Mouse (Mus musculus): ENCODE data around the gene Slc9a9. TPM values are rescaled to one million over a fixed set of nuclear protein-coding genes. Genes with fewer than 3 reads are reported as not detected.

Gene Slc9a9
- polyA plus RNA-seq, 1 experiment from 2014 or later = 3.0 TPM

DNA sequence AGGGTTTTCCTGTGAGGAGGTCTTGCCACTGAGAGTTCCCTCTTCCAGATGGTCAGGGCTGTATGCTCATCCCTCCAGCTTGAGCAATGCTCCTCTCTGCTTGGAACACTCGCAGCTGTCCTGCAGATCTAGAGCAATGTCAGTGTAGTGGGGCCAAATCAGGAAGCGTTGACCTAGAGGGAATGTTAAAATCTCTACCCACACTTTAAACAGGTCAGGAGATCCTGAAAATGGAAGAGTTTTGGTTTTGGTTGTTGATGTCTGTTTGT is 36.0 kb downstream of the Slc9a9 start:
- 90% methylated on average over 2 of the region's 2 CpGs for WGBS
- Histone ChIP-seq H3K4me1 (no peaks in the 10 kb centered on the region), H3K27ac (replicated peaks) (no peak overlapping the region), H3K9me3 (no peaks in the 10 kb centered on the region), H3K36me3 (no peaks in the 10 kb centered on the region), H3K4me2 (replicated peaks) (no peak overlapping the region), H3K9ac (replicated peaks) (no peak overlapping the region), H3K27me3 (no peaks in the 10 kb centered on the region), H3K4me3 (no peak overlapping the region)
- ATAC-seq (replicated peaks) = no peak

DNA sequence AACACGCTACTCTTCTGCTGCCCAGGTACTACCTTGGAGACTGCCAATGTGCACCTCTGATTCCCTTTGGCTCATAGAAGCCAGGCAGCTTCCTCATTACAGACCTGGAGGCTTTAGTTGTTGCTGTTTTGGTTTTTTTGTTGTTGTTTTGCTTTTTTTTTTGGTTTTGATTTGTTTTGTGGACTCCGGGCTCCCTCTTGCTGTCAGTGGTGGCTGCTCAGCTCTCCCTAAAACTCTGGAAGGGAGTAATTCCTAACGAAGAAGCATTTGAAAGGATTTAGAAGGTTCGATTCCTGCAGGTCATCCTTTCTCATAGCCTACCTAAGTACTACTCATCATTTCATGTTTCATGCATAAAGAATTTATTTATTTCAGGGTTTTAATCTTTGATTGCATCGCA is 42.4 kb downstream of the Slc9a9 start:
- 90% methylated on average over 5 of the region's 5 CpGs for WGBS
- H3K9me3 ChIP-seq = no peaks in the 10 kb centered on the region
- no peak overlapping the region for H3K9ac ChIP-seq (replicated peaks)
- no peaks in the 10 kb centered on the region for H3K4me1 ChIP-seq
- H3K4me2 ChIP-seq (replicated peaks) = no peak overlapping the region
- H3K27me3 ChIP-seq = no peaks in the 10 kb centered on the region
- no peak for ATAC-seq (replicated peaks)
- H3K27ac ChIP-seq (replicated peaks) = no peak overlapping the region
- H3K4me3 ChIP-seq = no peak overlapping the region
- H3K36me3 ChIP-seq = no peaks in the 10 kb centered on the region

DNA sequence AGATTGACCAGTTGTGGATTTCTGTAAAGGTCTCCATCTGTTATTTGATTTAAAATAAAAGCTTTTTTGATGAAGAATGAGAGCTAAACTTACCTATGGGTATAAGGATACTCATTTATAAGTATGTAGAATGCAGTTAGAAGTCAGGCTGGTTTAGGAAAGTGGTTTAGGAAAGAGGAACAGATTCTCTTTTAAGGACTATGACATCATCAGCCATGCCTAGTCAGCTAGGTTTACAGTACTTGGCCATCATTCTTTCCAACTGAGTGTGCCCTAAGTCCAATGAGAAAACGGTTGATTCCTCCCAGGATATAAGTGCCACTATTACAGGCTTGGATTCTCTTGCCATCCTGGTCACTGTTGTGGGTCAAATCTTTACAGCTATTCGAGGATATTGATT is 47.0 kb downstream of the Slc9a9 start:
- Histone ChIP-seq H3K9me3 (no peaks in the 10 kb centered on the region), H3K4me3 (no peak overlapping the region), H3K27ac (replicated peaks) (no peak overlapping the region), H3K9ac (replicated peaks) (no peak overlapping the region), H3K36me3 (no peaks in the 10 kb centered on the region), H3K4me2 (replicated peaks) (no peak overlapping the region), H3K4me1 (no peaks in the 10 kb centered on the region), H3K27me3 (no peaks in the 10 kb centered on the region)
- 81% methylated on average over 2 of the region's 2 CpGs for WGBS
- ATAC-seq (replicated peaks) = no peak

DNA sequence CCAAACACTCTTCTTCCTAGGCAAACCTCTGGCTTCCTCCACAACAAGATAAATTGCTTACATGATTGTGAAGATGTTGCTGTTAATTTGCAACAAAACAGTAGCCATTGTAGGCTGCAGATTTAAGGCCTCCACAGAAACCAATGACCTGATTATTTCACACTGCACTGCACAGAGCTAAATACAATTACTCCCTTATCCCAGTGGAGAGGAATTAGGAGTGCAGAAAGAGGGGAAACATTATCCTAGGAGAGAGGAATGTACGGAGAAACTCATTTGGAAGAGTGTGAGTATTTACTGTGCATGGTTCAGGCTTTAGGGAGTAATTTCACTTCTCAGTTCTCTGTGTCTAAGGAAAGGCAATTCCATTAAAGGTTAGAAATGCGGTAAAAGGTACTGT is 53.9 kb downstream of the Slc9a9 start:
- Histone ChIP-seq H3K27ac (replicated peaks) (no peak overlapping the region), H3K9ac (replicated peaks) (no peak overlapping the region), H3K4me3 (no peak overlapping the region), H3K4me2 (replicated peaks) (no peak overlapping the region), H3K9me3 (no peaks in the 10 kb centered on the region), H3K27me3 (no peaks in the 10 kb centered on the region), H3K4me1 (no peaks in the 10 kb centered on the region), H3K36me3 (no peaks in the 10 kb centered on the region)
- 35% methylated on average over 2 of the region's 2 CpGs for WGBS
- no peak for ATAC-seq (replicated peaks)

DNA sequence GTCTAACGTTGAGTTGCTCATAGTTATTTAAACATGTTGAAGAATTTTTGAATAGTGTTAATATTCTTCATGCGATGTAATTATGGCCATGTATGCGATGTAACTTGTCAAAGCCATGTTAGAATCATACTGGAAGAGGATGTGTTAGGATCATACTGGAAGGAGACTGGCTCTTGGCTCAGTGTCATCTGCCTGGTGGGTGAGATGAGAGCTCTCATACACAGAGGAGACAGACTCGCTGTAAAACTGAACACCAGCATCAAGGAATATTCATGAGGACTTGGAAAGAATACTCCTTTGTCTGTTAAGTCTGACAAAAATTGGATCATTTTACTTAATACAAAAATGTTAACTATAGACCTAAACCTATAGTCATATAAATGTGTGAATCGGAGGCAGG is 55.4 kb downstream of the Slc9a9 start:
- H3K36me3 ChIP-seq = no peaks in the 10 kb centered on the region
- no peak overlapping the region for H3K4me3 ChIP-seq
- 78% methylated on average over 5 of the region's 5 CpGs for WGBS
- H3K9me3 ChIP-seq = no peaks in the 10 kb centered on the region
- no peaks in the 10 kb centered on the region for H3K4me1 ChIP-seq
- H3K27me3 ChIP-seq = no peaks in the 10 kb centered on the region
- H3K4me2 ChIP-seq (replicated peaks) = no peak overlapping the region
- no peak overlapping the region for H3K27ac ChIP-seq (replicated peaks)
- no peak overlapping the region for H3K9ac ChIP-seq (replicated peaks)
- ATAC-seq (replicated peaks) = no peak

DNA sequence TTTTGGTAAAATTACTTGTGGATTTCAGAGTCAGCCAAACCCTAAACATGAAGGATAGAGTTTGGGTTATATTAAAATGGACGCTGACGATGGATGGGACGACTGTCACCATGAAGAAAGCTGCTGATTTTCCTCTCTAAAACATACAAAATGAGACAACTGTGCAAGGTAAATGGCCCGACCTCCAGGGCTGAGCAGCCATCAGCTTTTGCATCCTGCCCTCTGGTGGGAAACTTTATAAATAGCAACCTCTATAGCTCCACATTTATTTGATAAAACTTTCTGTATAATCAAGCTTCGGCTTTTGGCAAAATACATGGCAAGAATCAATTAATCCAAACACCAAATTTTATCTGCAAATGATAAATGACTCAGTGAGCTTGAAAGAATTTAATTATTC is 57.7 kb downstream of the Slc9a9 start:
- WGBS = 45% methylated on average over 5 of the region's 5 CpGs
- no peaks in the 10 kb centered on the region for H3K36me3 ChIP-seq
- no peak overlapping the region for H3K4me2 ChIP-seq (replicated peaks)
- no peaks in the 10 kb centered on the region for H3K27me3 ChIP-seq
- H3K9me3 ChIP-seq = no peaks in the 10 kb centered on the region
- H3K27ac ChIP-seq (replicated peaks) = no peak overlapping the region
- peak; percentile 55; the same call in 1 of the 2 replicates for ATAC-seq (replicated peaks)
- H3K4me3 ChIP-seq = no peak overlapping the region
- no peak overlapping the region for H3K9ac ChIP-seq (replicated peaks)
- 0 out of 2 replicates have a peak, but pooled peaks cover under 1% of the 10 kb centered on the region for H3K4me1 ChIP-seq

DNA sequence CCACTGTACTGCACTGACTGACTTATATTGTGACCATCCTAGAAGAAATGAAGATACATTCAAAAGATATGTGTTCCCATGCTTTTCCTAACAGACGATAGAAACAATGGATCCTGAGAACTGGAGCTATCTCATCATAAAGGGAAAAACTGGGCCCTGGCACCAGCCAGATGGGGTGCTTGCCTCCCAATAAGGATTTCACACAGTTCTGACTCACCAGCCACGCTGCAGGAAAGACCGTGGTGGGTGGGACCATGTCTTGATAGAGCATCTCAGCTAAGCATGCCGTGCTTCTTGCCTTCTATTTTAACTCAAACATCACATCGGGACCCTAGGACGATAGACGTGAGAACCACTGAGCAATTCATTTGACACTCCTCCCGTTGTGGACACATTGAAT is 60.7 kb downstream of the Slc9a9 start:
- no peak overlapping the region for H3K27ac ChIP-seq (replicated peaks)
- ATAC-seq (replicated peaks) = no peak
- 0 out of 2 replicates have a peak, but pooled peaks cover 2% of the 10 kb centered on the region for H3K4me1 ChIP-seq
- H3K9ac ChIP-seq (replicated peaks) = no peak overlapping the region
- H3K4me2 ChIP-seq (replicated peaks) = no peak overlapping the region
- WGBS = 92% methylated on average over 8 of the region's 8 CpGs
- H3K4me3 ChIP-seq = no peak overlapping the region
- H3K9me3 ChIP-seq = no peaks in the 10 kb centered on the region
- H3K36me3 ChIP-seq = no peaks in the 10 kb centered on the region
- H3K27me3 ChIP-seq = no peaks in the 10 kb centered on the region

DNA sequence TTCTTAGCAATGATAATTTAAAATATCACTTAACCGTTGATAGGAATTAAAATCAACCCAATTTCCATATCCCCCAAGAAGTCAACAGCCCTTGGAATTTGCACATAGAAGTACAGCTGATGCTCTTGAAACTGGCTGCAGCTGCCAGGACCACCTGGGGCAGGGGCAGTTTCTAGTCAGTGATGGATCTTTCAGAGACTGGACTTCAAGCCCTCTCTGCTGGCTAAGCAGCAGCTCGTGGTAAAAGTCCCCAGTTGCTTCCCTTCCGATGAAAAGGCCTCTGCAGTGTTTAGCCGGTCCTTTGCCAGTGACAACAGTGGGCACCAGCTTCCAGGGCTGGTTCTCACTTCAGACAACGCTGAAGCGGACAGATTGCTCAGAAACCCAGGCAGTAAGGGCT is 62.4 kb downstream of the Slc9a9 start:
- H3K9me3 ChIP-seq = no peaks in the 10 kb centered on the region
- 73% methylated on average over 6 of the region's 6 CpGs for WGBS
- H3K4me1 ChIP-seq = 0 out of 2 replicates have a peak, but pooled peaks cover 2% of the 10 kb centered on the region
- no peaks in the 10 kb centered on the region for H3K27me3 ChIP-seq
- H3K27ac ChIP-seq (replicated peaks) = no peak overlapping the region
- no peak overlapping the region for H3K9ac ChIP-seq (replicated peaks)
- no peak for ATAC-seq (replicated peaks)
- H3K36me3 ChIP-seq = no peaks in the 10 kb centered on the region
- no peak overlapping the region for H3K4me3 ChIP-seq
- no peak overlapping the region for H3K4me2 ChIP-seq (replicated peaks)

DNA sequence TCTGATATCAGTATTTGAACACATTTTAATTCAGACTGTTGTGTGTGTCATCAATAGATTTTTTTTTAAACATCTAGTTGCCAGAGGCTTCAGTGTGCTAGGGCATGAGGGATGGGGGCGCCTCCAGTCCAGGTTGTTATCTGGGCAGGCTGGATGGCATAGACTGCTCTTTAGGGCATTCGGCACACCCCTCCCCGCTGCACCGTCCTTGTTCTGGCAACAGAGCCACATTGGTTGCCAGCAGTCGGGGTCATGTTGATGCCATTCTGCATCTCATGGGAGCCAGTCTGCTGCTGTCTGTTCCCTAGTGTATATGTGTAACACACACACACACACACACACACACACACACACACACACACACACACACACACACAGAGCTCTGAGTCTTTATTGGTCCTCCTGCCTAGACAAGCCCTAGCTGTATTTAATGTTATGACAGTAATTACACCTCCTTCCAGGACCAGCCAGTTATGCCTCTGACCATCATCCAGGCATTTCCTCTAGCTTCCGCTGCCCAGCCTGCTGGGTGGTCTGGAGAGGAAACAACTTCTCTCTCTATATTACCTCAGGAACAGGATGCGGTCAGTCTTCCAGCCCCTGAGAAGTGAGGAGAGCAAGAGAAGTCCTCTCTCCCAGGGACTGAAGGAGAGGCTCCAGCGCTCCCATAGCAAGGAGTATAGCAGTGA is 63.0 kb downstream of the Slc9a9 start:
- Histone ChIP-seq H3K4me2 (replicated peaks) (no peak overlapping the region), H3K36me3 (no peaks in the 10 kb centered on the region), H3K9me3 (no peaks in the 10 kb centered on the region), H3K27me3 (no peaks in the 10 kb centered on the region), H3K4me1 (0 out of 2 replicates have a peak, but pooled peaks cover 2% of the 10 kb centered on the region), H3K4me3 (no peak overlapping the region), H3K27ac (replicated peaks) (no peak overlapping the region), H3K9ac (replicated peaks) (no peak overlapping the region)
- 82% methylated on average over 8 of the region's 8 CpGs for WGBS
- ATAC-seq (replicated peaks) = 0 out of 2 replicates have a peak, but pooled peaks have one; percentile 15

DNA sequence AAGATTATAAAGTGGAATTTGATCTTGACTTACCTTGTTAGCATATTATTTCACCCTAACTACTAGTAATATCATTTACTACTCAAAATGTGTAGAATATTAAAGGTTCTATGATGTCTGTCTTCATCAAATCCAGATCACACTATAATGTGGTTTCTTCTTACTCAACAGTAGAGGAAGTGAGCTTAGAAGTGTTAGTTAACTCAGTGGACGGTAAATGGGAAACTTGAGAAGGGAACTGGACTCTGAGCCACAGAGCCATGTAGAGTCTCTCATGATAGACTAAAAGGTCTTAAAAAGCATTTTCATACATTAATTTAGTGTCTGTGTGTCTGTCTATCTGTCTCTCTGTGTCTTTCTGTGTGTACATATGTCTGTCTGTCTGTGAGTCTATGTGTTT is 64.6 kb downstream of the Slc9a9 start:
- H3K4me3 ChIP-seq = no peak overlapping the region

DNA sequence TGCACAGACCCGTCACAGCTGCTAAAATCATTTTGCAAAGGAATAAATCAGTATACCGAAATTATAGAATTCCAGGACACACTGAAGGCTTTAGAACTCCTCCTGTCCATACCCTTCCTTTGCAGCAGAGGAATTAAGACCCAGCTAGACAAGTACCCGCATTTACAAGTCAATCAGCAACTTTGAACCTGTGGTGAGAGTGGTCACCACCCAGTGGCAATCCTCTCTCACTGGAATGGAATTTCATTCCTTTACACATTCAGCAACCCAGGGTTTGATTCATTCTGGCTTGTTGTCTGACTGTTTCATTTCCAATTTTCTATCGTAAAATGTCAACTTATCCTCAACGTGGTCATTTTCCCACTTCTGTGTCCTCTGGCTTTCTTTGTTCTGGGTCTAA is 67.5 kb downstream of the Slc9a9 start:
- Histone ChIP-seq H3K27ac (replicated peaks) (no peak overlapping the region), H3K4me3 (no peak overlapping the region), H3K27me3 (no peaks in the 10 kb centered on the region), H3K4me2 (replicated peaks) (no peak overlapping the region), H3K4me1 (0 out of 2 replicates have a peak, but pooled peaks cover 10% of the 10 kb centered on the region), H3K36me3 (no peaks in the 10 kb centered on the region), H3K9ac (replicated peaks) (no peak overlapping the region), H3K9me3 (no peaks in the 10 kb centered on the region)
- 74% methylated on average over 5 of the region's 5 CpGs for WGBS
- ATAC-seq (replicated peaks) = no peak

More for the DNA sequence above, 64.6 kb downstream of the Slc9a9 start:
- Histone ChIP-seq H3K9ac (replicated peaks) (no peak overlapping the region), H3K4me1 (0 out of 2 replicates have a peak, but pooled peaks cover 6% of the 10 kb centered on the region), H3K36me3 (no peaks in the 10 kb centered on the region), H3K4me2 (replicated peaks) (no peak overlapping the region), H3K27me3 (no peaks in the 10 kb centered on the region), H3K9me3 (no peaks in the 10 kb centered on the region), H3K27ac (replicated peaks) (no peak overlapping the region)
- 92% methylated on average over 1 of the region's 1 CpGs for WGBS
- no peak for ATAC-seq (replicated peaks)

DNA sequence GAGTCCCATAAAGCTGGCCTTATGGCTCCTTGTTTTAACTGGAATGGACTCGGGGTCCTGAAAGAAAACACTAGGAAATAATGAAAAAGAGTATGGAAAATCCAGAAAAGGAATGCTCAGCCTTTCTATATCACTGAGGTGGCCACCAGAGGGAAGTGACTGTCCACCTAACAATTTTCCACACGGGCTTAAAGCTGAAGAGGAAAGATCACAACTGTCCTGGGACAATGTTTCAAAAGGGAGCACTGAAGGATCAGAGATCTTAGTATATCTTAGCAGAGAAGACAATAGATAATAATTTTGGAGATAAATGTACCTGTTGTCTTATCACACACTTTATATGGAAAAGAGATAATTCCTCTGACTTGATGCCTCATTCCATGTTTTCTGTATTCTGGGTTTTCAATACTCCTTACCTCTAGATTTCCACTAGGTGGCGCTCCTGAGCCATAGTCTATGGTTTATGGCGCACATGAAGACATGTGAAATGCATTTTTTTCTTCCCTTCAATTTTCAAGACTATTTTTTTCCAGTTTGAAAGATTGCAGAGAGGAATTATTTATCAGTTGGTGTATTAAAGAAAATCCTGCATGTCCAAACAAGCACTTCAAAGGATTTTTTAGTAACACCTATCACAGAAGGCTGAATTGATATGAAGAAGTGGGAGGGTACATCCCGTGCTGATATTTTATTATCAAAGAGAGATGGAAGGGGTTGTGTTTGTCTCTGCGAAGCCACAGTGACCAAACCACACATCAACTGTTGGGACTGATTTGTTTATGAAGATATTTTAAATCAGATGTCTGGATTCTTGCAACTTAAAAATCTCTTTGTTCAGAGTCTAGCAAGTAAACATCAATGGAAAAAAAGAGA is 69.1 kb downstream of the Slc9a9 start:
- H3K4me3 ChIP-seq = no peak overlapping the region
- H3K27me3 ChIP-seq = no peaks in the 10 kb centered on the region
- 34% methylated on average over 6 of the region's 6 CpGs for WGBS
- ATAC-seq (replicated peaks) = peak; percentile 79
- H3K4me2 ChIP-seq (replicated peaks) = no peak overlapping the region
- H3K9me3 ChIP-seq = no peaks in the 10 kb centered on the region
- H3K4me1 ChIP-seq = 0 out of 2 replicates have a peak, but pooled peaks cover 8% of the 10 kb centered on the region
- no peak overlapping the region for H3K27ac ChIP-seq (replicated peaks)
- no peaks in the 10 kb centered on the region for H3K36me3 ChIP-seq
- H3K9ac ChIP-seq (replicated peaks) = no peak overlapping the region
